Mouse (Mus musculus): ENCODE data around the gene St6galnac3.

Gene St6galnac3

DNA sequence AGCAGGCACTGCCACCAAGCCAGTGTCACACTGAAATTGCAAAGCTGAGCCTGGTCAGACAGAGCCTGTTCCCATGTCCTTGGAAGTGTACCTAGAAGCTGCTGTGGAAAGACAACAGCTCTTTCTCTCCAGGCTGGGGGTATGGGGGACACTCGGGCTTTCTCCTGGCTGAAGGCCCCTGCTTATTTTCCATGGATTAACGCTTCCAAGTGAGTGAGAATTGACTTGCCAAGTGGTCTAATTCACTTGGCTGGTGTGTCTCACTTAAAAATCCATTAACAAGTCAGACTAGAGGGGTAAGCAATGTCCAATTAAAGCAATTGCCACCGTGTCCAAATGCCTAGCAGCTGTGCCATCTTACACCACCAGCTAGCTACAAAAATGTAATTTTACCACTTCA, 140.1 kb downstream of the St6galnac3 start:
- DNase-seq (ENCODE audit: low read depth): no peak

- no peak for DNase-seq (ENCODE audit: low read depth)
Measured at GRCm38 (mm10) chr3:153582065-153582464, 142.9 kb downstream of the St6galnac3 start.

DNA sequence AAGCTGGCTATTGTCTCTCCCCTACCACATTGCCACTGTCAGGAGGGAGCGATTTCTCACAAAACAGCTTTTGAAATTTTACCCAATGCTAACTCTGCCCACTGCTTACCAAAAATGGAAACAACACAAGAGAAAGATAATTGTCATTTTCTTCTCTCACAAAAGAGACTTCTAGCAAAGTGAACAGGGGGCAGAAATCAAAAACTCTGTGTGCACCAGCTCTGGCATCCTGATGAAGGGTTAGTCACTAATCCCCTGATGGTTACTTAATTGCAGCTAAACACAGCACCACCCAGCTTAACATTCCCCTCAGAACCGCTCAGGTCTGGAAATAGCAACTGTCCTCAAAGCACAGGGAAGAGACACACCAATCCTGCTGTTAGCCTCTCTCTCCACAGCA, 144.3 kb downstream of the St6galnac3 start:
- no peak for DNase-seq (ENCODE audit: low read depth)

GRCm38 (mm10) chr3:153580136-153580535, 144.8 kb downstream of the St6galnac3 start:
- DNase-seq (ENCODE audit: low read depth): no peak

DNA sequence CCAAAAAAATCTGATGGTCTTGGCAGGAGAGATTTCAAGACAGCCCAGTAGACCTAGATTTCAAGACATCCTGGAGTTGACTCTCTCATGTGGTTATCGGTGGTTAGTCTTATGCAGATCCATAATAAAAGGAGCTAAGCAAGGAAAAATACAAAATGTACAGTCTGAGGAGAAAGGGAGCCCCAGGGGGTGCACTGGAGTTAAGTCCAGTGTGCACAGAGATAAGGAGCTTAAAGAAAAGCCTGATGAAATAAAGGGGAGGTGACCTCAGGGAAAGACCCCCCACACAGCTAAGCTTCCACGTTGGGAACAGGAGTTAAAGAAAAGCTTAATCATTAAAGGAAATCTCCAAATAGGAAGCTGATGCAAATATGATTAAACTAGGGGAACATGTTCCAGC, 147.7 kb downstream of the St6galnac3 start:
- no peak for DNase-seq (ENCODE audit: low read depth)

DNA sequence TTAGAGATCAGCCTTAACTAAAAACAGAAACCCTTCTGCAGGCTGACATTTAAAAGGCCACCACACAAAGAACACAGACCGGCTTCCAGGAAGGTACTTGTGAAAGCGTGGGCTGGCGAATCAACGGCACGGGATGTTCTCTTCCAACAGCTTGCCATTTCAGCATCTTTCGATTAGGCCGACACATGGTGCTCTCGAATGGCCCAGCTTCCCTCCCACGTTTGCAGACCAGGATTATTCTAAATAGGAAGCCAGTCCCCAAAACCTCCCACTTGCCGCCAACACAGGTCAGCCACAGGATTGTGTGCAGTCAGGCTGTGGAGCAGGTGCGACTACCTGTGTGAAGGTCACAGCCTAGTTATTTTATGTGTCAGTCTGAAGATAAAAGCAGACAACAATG, 153.8 kb downstream of the St6galnac3 start:
- DNase-seq (ENCODE audit: low read depth): no peak

DNA sequence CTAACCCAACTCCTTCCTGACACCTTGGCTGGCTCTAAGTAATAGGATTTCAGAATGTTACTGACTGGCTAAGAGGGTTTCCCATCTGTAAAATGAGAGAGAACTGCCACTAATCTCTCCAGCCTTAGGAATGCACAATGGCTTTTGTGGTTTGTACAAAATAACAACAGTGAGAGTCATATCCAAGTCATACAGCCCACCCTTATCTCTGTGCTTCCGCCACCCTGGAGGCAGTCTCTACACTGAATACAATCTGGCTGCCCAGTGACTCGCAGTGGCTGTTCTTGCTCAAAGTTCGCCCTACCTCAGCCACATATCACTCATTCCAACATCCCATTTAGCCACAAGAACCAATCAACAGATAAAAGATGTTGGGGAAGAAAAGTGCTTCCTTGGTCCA, 156.2 kb downstream of the St6galnac3 start:
- DNase-seq (ENCODE audit: low read depth): no peak

- no peak for DNase-seq (ENCODE audit: low read depth)
Measured at GRCm38 (mm10) chr3:153567913-153568312, 157.1 kb downstream of the St6galnac3 start.

GRCm38 (mm10) chr3:153567512-153567911, 157.5 kb downstream of the St6galnac3 start:
- no peak for DNase-seq (ENCODE audit: low read depth)

GRCm38 (mm10) chr3:153566100-153566499, 158.9 kb downstream of the St6galnac3 start:
- DNase-seq (ENCODE audit: low read depth): no peak

DNA sequence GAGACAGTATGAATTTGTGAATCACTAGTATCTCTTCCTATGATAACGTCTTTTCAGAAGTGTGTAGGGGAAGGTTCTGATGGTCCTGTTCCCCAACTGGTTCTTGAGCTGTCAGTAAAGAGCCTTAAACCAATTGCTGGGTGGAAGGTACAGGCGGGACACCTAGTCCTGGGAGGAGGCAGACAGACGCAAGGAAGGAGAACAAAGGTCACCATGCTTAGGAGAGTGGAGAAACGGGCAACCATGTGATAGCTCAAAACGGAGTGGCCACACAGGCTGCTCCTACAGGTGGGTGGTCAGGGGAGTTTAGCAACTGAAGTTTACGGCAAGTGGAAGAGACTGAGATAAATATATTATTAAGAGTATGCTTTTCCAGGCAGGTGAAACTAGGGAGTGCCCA, 164.1 kb downstream of the St6galnac3 start:
- no peak for DNase-seq (ENCODE audit: low read depth)

- DNase-seq (ENCODE audit: low read depth): no peak
Measured at GRCm38 (mm10) chr3:153559586-153559985, 165.4 kb downstream of the St6galnac3 start.

- DNase-seq (ENCODE audit: low read depth): no peak
Measured at GRCm38 (mm10) chr3:153556621-153557020, 168.4 kb downstream of the St6galnac3 start.

DNA sequence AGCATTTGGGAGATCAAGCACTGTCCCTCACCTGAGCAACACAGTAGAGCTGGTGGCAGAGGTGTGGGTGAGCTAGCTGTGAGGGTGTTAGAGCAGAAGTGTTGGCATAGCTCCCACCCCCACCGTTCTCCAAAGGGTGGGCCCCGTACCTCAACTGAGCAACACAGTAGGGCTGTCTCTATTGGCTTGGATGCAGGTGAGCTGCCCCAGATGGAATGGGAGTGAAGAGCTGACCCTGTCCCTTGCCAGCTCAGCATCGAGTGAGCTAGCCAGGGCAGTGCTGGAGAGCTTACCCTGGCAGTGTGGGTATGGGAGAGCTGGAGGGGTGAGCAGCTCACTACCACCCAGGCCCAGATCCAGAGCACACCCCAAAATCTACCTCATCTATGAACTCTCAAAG, 171.3 kb downstream of the St6galnac3 start:
- no peak for DNase-seq (ENCODE audit: low read depth)

- no peak for DNase-seq (ENCODE audit: low read depth)
Measured at GRCm38 (mm10) chr3:153553226-153553625, 171.7 kb downstream of the St6galnac3 start.

DNA sequence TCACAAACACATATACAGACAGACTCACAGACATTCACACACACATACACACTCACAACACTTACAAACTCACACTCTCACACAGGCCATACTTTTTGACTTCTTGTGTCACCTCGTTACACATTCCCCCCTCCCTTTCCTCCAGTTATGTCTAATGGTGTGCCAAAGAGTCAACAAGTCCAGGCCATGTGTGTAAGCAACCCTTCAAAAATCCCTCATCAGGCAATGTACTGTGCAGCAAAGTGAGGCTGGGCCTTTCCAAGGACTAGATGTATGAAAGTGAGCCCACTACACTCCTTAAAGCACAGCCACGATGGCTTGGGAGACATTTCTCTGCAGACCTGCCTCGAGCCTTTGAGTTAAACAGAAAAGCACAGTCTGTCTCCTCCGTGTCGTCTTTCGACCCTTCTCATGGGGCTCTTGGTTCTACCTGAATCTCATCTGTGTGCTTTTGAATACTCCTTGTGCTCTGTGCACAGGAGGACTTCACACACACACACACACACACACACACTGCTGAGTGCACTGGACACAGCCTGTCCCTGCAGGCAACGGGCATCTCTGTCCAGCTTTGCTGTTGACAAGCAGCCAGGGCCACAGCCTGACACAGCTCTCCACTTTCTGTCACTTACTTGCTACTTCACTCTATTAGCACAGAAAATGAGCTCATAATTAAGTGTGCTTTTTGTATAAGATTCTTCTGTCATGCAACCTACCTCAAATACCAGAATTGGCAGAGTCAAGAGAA, 177.9 kb downstream of the St6galnac3 start:
- DNase-seq (ENCODE audit: low read depth): no peak

DNA sequence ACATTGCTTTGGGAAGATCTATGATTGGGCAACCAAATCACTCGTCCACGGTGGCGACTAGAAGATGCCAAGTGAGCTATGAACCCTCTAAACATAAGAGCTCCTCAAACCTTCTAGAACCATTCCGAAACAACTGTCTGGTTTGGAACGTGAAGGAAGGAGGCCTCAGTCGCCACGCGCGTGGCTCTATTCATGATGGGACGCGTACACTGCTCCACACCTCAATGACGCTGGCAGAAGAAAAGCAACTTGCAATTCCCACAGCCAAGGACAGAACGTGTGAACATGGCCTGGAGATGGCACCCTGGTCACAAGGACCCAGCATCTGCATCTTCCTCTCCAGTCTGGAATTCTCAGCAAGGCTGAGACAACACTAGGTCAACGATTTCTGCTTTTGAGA, 185.1 kb downstream of the St6galnac3 start:
- no peak for DNase-seq (ENCODE audit: low read depth)

GRCm38 (mm10) chr3:153538396-153538795, 186.6 kb downstream of the St6galnac3 start:
- no peak for DNase-seq (ENCODE audit: low read depth)

- DNase-seq (ENCODE audit: low read depth): no peak
Measured at GRCm38 (mm10) chr3:153537435-153537834, 187.5 kb downstream of the St6galnac3 start.

DNA sequence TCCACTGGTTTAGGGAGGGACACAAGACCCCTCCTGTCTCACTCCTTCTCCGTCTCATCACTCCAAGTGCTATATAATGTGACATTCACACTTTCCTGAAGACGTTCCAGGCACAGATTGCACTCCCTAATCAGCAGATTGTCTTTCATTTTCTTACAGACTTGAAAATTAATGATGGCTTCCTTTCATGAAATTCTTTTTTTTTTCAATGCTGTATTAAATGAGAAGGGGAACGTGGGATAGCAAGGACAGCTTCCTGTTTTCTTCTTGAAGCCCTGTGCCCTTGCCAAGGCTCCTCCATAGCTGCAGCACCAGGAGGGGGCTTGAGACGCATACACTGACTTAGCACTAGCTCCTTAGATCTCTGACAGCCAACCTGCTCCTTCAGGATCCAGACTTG, 188.7 kb downstream of the St6galnac3 start:
- DNase-seq (ENCODE audit: low read depth): no peak

GRCm38 (mm10) chr3:153529174-153529573, 195.8 kb downstream of the St6galnac3 start:
- DNase-seq (ENCODE audit: low read depth): no peak

GRCm38 (mm10) chr3:153525151-153525768, 199.7 kb downstream of the St6galnac3 start:
- no peak for DNase-seq (ENCODE audit: low read depth)

DNA sequence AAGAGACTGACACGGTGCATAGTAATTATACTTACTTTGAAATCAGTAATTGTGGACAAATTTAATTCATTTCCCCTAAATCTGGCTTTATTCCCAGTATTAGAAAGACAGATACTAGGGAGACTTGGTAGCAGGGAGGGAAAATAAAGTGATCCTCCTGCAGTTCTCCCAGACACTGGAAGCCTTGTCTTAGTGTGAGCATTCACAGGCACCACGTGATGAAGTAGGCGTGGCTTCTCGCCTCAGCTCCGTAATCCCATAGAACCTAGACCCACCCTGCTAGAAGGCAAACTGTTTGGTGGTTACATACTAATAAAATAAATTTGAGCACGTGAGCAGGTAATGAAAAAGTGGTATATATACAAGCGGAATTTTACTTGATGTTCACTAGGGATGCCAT, 208.1 kb downstream of the St6galnac3 start:
- no peak for DNase-seq (ENCODE audit: low read depth)

All from NIH3T3 (cell line).